Mouse (Mus musculus): ENCODE measurements around the gene Rbm4. TPM values are rescaled to one million over a fixed set of nuclear protein-coding genes. Genes with fewer than 3 reads are reported as not detected.
"Not testable (repeated sequence)": the region's sequence is repeated elsewhere in the genome, so short reads cannot be mapped to it uniquely, and the experiment has no call there.

Gene Rbm4
- total RNA-seq (2021), result 10 to 100 TPM; 72.9 to 74.7 TPM
- long read RNA-seq, experiment 1, transcript Rbm4-206 (4 exons, 2,610 nt), result major isoform, 5 of 12 reads
- long read RNA-seq, experiment 1, partial matches to known transcripts, result 0 of 12 reads
- long read RNA-seq, experiment 1, other reads (novel, unspliced or antisense), result 3 of 12 reads
- long read RNA-seq, experiment 2, transcript Rbm4-206 (4 exons, 2,610 nt), result major isoform, 8 of 23 reads
- long read RNA-seq, experiment 2, transcript Rbm4-204 (4 exons, 1,411 nt), result minor isoform, 6 of 23 reads
- long read RNA-seq, experiment 2, partial matches to known transcripts, result 1 of 23 reads
- long read RNA-seq, experiment 2, other reads (novel, unspliced or antisense), result 1 of 23 reads

- DNase-seq (ENCODE audit: low spot score in 2 of 2), result peak; percentile 96 to 99
Observed at GRCm38 (mm10) chr19:4793831-4794422, at the start of gene Rbm4. Rbm4 (minus strand) TSS chr19:4793901.

GRCm38 (mm10) chr19:4842611-4843010, 48.9 kb upstream of the Rbm4 start:
- DNase-seq (ENCODE audit: low spot score in 2 of 2), result no peak

GRCm38 (mm10) chr19:4840848-4841247, 47.1 kb upstream of the Rbm4 start:
- DNase-seq (ENCODE audit: low spot score in 2 of 2), result no peak

GRCm38 (mm10) chr19:4839149-4839548, 45.4 kb upstream of the Rbm4 start, which contains the start of the genes Ccs and Ccdc87:
Ccs (minus strand) TSS chr19:4839332.
Ccdc87 (plus strand) TSS chr19:4839366.
- DNase-seq (ENCODE audit: low spot score in 2 of 2), result peak; percentile 89 to 97

- DNase-seq (ENCODE audit: low spot score in 2 of 2), result no peak
Observed at GRCm38 (mm10) chr19:4838526-4839140, 44.9 kb upstream of the Rbm4 start.

- DNase-seq (ENCODE audit: low spot score in 2 of 2), result no peak
Observed at GRCm38 (mm10) chr19:4837049-4837448, 43.3 kb upstream of the Rbm4 start.

GRCm38 (mm10) chr19:4836096-4836495, 42.4 kb upstream of the Rbm4 start:
- no peak for DNase-seq (ENCODE audit: low spot score in 2 of 2)

- DNase-seq (ENCODE audit: low spot score in 2 of 2), result no peak
Observed at GRCm38 (mm10) chr19:4833977-4834376, 40.3 kb upstream of the Rbm4 start.

GRCm38 (mm10) chr19:4829156-4829555, 35.5 kb upstream of the Rbm4 start:
- peak; percentile 57 to 80 for DNase-seq (ENCODE audit: low spot score in 2 of 2)

GRCm38 (mm10) chr19:4828444-4829114, 34.9 kb upstream of the Rbm4 start:
- DNase-seq (ENCODE audit: low spot score in 2 of 2), result no peak

- peak; percentile 74 to 90 for DNase-seq (ENCODE audit: low spot score in 2 of 2)
Observed at GRCm38 (mm10) chr19:4820678-4821303, 27.1 kb upstream of the Rbm4 start.

- DNase-seq (ENCODE audit: low spot score in 2 of 2), result no peak
Observed at GRCm38 (mm10) chr19:4817182-4817835, 23.6 kb upstream of the Rbm4 start.

GRCm38 (mm10) chr19:4813015-4813414, 19.3 kb upstream of the Rbm4 start:
- no peak for DNase-seq (ENCODE audit: low spot score in 2 of 2)

- DNase-seq (ENCODE audit: low spot score in 2 of 2), result not testable (repeated sequence)
Observed at GRCm38 (mm10) chr19:4812334-4812949, 18.7 kb upstream of the Rbm4 start.

- DNase-seq (ENCODE audit: low spot score in 2 of 2), result no peak
Observed at GRCm38 (mm10) chr19:4811909-4812242, 18.2 kb upstream of the Rbm4 start.

- DNase-seq (ENCODE audit: low spot score in 2 of 2), result peak; percentile 99
Observed at GRCm38 (mm10) chr19:4811063-4811908, 17.6 kb upstream of the Rbm4 start, which contains the start of the genes Gm21992 and Rbm14. Gm21992 (minus strand) TSS chr19:4811612. Rbm14 (minus strand) TSS chr19:4811634.

- no peak for DNase-seq (ENCODE audit: low spot score in 2 of 2)
Observed at GRCm38 (mm10) chr19:4810746-4811062, 17.0 kb upstream of the Rbm4 start.

GRCm38 (mm10) chr19:4810309-4810708, 16.6 kb upstream of the Rbm4 start:
- DNase-seq (ENCODE audit: low spot score in 2 of 2), result no peak

GRCm38 (mm10) chr19:4803283-4803682, 9.6 kb upstream of the Rbm4 start:
- no peak for DNase-seq (ENCODE audit: low spot score in 2 of 2)

Data from layer of hippocampus, postnatal 14 days (tissue).